ENCODE assay signal across 27 mouse cellular contexts in the genomic region with DNA sequence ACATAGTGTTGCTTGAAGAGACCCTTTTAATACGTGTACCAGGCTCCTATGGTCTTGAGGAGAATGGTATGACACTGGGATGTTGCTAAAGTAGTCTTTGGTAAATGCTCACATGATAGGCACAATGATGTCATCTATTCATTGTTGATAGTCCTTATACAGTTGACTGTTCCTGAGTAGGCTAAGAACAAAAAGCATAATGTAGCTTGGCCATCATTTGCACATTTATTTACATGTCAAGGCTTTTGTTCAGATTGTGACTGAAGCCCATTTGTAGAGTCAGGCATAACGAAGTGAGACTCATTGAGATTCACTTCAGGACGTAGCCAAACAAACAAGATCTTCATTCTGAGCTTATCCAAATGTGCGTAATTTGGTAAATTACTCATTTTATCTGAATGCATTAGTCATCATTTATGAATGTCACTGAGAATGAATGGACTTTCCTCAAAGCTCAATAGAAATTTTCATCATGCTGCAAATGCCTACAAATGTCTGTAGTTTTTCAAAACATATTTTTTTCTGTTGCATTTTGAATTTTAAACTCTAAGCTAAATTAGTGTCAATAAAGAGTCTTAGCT.
DNase-seq lines count a peak whose midpoint lies in the region; ATAC-seq lines count a peak whose summit lies in the region.
"Had no signal": no experiment of that assay in that cellular context is flagged by ENCODE, and none has a peak within 500 bp of the region (broad histone marks: within the 10 kb centered on the region; RNA-seq: fewer than 3 reads in every experiment).

No protein-coding gene starts in this region.

- no peak overlapping the region for H3K9ac ChIP-seq in hindbrain, embryonic 11.5 days (ENCODE audit: low read depth, low read length)
- no peak overlapping the region for H3K9ac ChIP-seq in hindbrain, embryonic 13.5 days
- H3K9ac ChIP-seq in forebrain, embryonic 14.5 days (ENCODE audit: low read length), result no peak overlapping the region
- H3K9ac ChIP-seq: heart, embryonic 13.5 days; kidney, embryonic 15.5 days; liver, embryonic 12.5 days; liver, postnatal 0 days; midbrain, embryonic 12.5 days; neural tube, embryonic 12.5 days had no signal

- H3K4me3 ChIP-seq in hindbrain, embryonic 11.5 days (ENCODE audit: low read depth, low read length), result no peak overlapping the region
- H3K4me3 ChIP-seq in hindbrain, embryonic 13.5 days, result no peak overlapping the region
- no peak overlapping the region for H3K4me3 ChIP-seq in forebrain, embryonic 14.5 days (ENCODE audit: low read depth, low read length)
- H3K4me3 ChIP-seq: heart, embryonic 13.5 days; kidney, embryonic 15.5 days; layer of hippocampus, adult 2 months; left cerebral cortex, adult 2 months; liver, embryonic 12.5 days; midbrain, embryonic 12.5 days; neural tube, embryonic 12.5 days had no signal

- no peaks in the 10 kb centered on the region for H3K9me3 ChIP-seq in hindbrain, embryonic 11.5 days (ENCODE audit: control insufficient read depth, low read length)
- H3K9me3 ChIP-seq in hindbrain, embryonic 13.5 days, result no peaks in the 10 kb centered on the region
- no peaks in the 10 kb centered on the region for H3K9me3 ChIP-seq in forebrain, embryonic 14.5 days (replicated peaks; ENCODE audit: control insufficient read depth, low read length)
- H3K9me3 ChIP-seq: heart, embryonic 13.5 days; kidney, embryonic 15.5 days; liver, embryonic 12.5 days; midbrain, embryonic 12.5 days; neural tube, embryonic 12.5 days had no signal

- H3K27me3 ChIP-seq in hindbrain, embryonic 11.5 days (ENCODE audit: control insufficient read depth, insufficient read depth, low read length), result no peaks in the 10 kb centered on the region
- no peaks in the 10 kb centered on the region for H3K27me3 ChIP-seq in hindbrain, embryonic 13.5 days
- H3K27me3 ChIP-seq in forebrain, embryonic 14.5 days (replicated peaks; ENCODE audit: control insufficient read depth, insufficient read depth, low read length), result no peaks in the 10 kb centered on the region
- H3K27me3 ChIP-seq: heart, embryonic 13.5 days; kidney, embryonic 15.5 days; liver, embryonic 12.5 days; midbrain, embryonic 12.5 days; neural tube, embryonic 12.5 days had no signal

- intact Hi-C loops in gastrocnemius, postnatal 36 days (cut with DNase I), result no loop called here

- DNase-seq in hindbrain, embryonic 11.5 days (ENCODE audit: low spot score), result no peak
- DNase-seq in 3T3-L1 (ENCODE audit: low read depth, low spot score), result peak; percentile 63
- DNase-seq in NIH3T3 (ENCODE audit: low read depth), result peak; percentile 31
- DNase-seq in forebrain, embryonic 14.5 days (ENCODE audit: low spot score), result peak; percentile 67
- DNase-seq in left cerebral cortex, adult 9 months (ENCODE audit: low spot score in 2 of 2), result no peak
- DNase-seq in gastrocnemius, postnatal 36 days, result no peak
- DNase-seq: adrenal gland, postnatal 10 days; B cell, adult 2 months; cerebellum, adult 18-20 months; cerebellum, postnatal 14 days; heart, postnatal 10 days; kidney, adult 18-20 months; kidney, postnatal 25 days; liver, postnatal 0 days; lung, postnatal 36 days; right cerebral cortex, adult 18-20 months; spleen, adult 18-20 months; thymus, postnatal 25 days had no signal

- H3K4me1 ChIP-seq in hindbrain, embryonic 11.5 days (replicated peaks; ENCODE audit: control insufficient read depth, insufficient read depth, low read length), result no peaks in the 10 kb centered on the region
- H3K4me1 ChIP-seq in hindbrain, embryonic 13.5 days (replicated peaks), result no peaks in the 10 kb centered on the region
- no peaks in the 10 kb centered on the region; the same call in 1 of the 2 replicates for H3K4me1 ChIP-seq in forebrain, embryonic 14.5 days (ENCODE audit: control insufficient read depth, insufficient read depth, low read length)
- H3K4me1 ChIP-seq: heart, embryonic 13.5 days; kidney, embryonic 15.5 days; liver, embryonic 12.5 days; midbrain, embryonic 12.5 days; neural tube, embryonic 12.5 days had no signal

- H3K36me3 ChIP-seq in hindbrain, embryonic 11.5 days (ENCODE audit: control insufficient read depth, insufficient read depth, low read length), result no peaks in the 10 kb centered on the region
- H3K36me3 ChIP-seq in hindbrain, embryonic 13.5 days, result no peaks in the 10 kb centered on the region
- H3K36me3 ChIP-seq in forebrain, embryonic 14.5 days (ENCODE audit: control insufficient read depth, insufficient read depth, low read length), result no peaks in the 10 kb centered on the region
- H3K36me3 ChIP-seq: heart, embryonic 13.5 days; kidney, embryonic 15.5 days; liver, embryonic 12.5 days; midbrain, embryonic 12.5 days; neural tube, embryonic 12.5 days had no signal

- ATAC-seq in hindbrain, embryonic 11.5 days (ENCODE audit: low FRiP score), result peak; percentile 64
- no peak for ATAC-seq in hindbrain, embryonic 13.5 days (ENCODE audit: low FRiP score)
- peak; percentile 87 for ATAC-seq in forebrain, embryonic 14.5 days
- ATAC-seq: inflammation-experienced regulatory T-cells, adult 6 months; liver, embryonic 12.5 days; liver, postnatal 0 days had no signal

- WGBS in hindbrain, embryonic 11.5 days, result 53% methylated on average over 4 of the region's 4 CpGs
- WGBS in hindbrain, embryonic 13.5 days, result 38% methylated on average over 4 of the region's 4 CpGs
- 17% methylated on average over 4 of the region's 4 CpGs for WGBS in forebrain, embryonic 14.5 days

- H3K4me2 ChIP-seq in hindbrain, embryonic 11.5 days (replicated peaks; ENCODE audit: low read depth, low read length), result no peak overlapping the region
- H3K4me2 ChIP-seq in hindbrain, embryonic 13.5 days, result no peak overlapping the region
- no peak overlapping the region for H3K4me2 ChIP-seq in forebrain, embryonic 14.5 days (ENCODE audit: low read length)
- H3K4me2 ChIP-seq: heart, embryonic 13.5 days; kidney, embryonic 15.5 days; liver, embryonic 12.5 days; midbrain, embryonic 12.5 days; neural tube, embryonic 12.5 days had no signal

- no peak overlapping the region for H3K27ac ChIP-seq in hindbrain, embryonic 11.5 days (ENCODE audit: low read depth, low read length)
- no peak overlapping the region for H3K27ac ChIP-seq in hindbrain, embryonic 13.5 days
- no peak overlapping the region for H3K27ac ChIP-seq in forebrain, embryonic 14.5 days (ENCODE audit: low read depth, low read length)
- H3K27ac ChIP-seq: heart, embryonic 13.5 days; kidney, embryonic 15.5 days; layer of hippocampus, adult 2 months; left cerebral cortex, adult 2 months; liver, embryonic 12.5 days; midbrain, embryonic 12.5 days; neural tube, embryonic 12.5 days had no signal

Comparison
In these comparisons a context has a peak if more than half of its experiments do, and no peak if none do; other contexts are left out.
1. DNase-seq: peak in 3T3-L1 (single experiment), NIH3T3 (single experiment) and forebrain, embryonic 14.5 days (single experiment); none in hindbrain, embryonic 11.5 days (single experiment), left cerebral cortex, adult 9 months (0 of 2) and gastrocnemius, postnatal 36 days (0 of 2).